In genomic region chr1:57083540-57084083, GRCm38 (mm10) we compare ENCODE assay signal across 16 mouse cellular contexts.
DNase-seq lines count a peak whose midpoint lies in the region; ATAC-seq lines count a peak whose summit lies in the region.
"Had no signal": no experiment of that assay in that cellular context is flagged by ENCODE, and none has a peak within 500 bp of the region (broad histone marks: within the 10 kb centered on the region; RNA-seq: fewer than 3 reads in every experiment).

No protein-coding gene starts in this region.

- WGBS in neural tube, embryonic 12.5 days = 82% methylated on average over 6 of the region's 6 CpGs
- whole genome bisulfite sequencing in hindbrain, embryonic 14.5 days = 68% methylated on average over 6 of the region's 6 CpGs
- 67% methylated on average over 6 of the region's 6 CpGs for WGBS in midbrain, embryonic 14.5 days
- 87% methylated on average over 6 of the region's 6 CpGs for WGBS in liver, embryonic 11.5 days

- ATAC-seq in neural tube, embryonic 12.5 days (ENCODE audit: low FRiP score, low read depth) = peak; percentile 25; the same call in 1 of the 2 replicates
- ATAC-seq in hindbrain, embryonic 14.5 days (ENCODE audit: low FRiP score) = no peak; the same call in 1 of the 2 replicates
- no peak for ATAC-seq in midbrain, embryonic 14.5 days (ENCODE audit: low FRiP score, low TSS enrichment)
- no peak for ATAC-seq in liver, embryonic 11.5 days (replicated peaks; ENCODE audit: low FRiP score)
- ATAC-seq: inflammation-experienced regulatory T-cells, adult 6 months had no signal

- H3K4me2 ChIP-seq in neural tube, embryonic 12.5 days (replicated peaks) = peak overlapping the region; percentile 49
- peak overlapping the region; percentile 47 for H3K4me2 ChIP-seq in hindbrain, embryonic 14.5 days (replicated peaks)
- H3K4me2 ChIP-seq in midbrain, embryonic 14.5 days (ENCODE audit: low read length) = peak overlapping the region; percentile 44
- H3K4me2 ChIP-seq in liver, embryonic 11.5 days = no peak overlapping the region
- H3K4me2 ChIP-seq: kidney, embryonic 15.5 days had no signal

- DNase-seq in neural tube, embryonic 10.5 days (ENCODE audit: extremely low spot score, low spot score) = no peak
- no peak for DNase-seq in hindbrain, embryonic 14.5 days (ENCODE audit: low spot score)
- DNase-seq in midbrain, embryonic 14.5 days = peak; percentile 9
- no peak for DNase-seq in liver, embryonic 11.5 days (ENCODE audit: low spot score)
- DNase-seq in c-Kit-positive CD71-positive TER-119-positive erythroid progenitor cells, embryonic 14.5 days (ENCODE audit: low spot score) = no peak
- no peak for DNase-seq in cerebellum, adult 11-12 months
- DNase-seq: adrenal gland, postnatal 14 days; B cell, adult 2 months; cerebellum, adult 9-11 months; gastrocnemius, postnatal 25 days; liver; lung, adult 18-20 months; lung, postnatal 36 days had no signal

- H3K4me3 ChIP-seq in neural tube, embryonic 12.5 days = no peak overlapping the region
- H3K4me3 ChIP-seq in hindbrain, embryonic 14.5 days (replicated peaks; ENCODE audit: low read length) = no peak overlapping the region
- H3K4me3 ChIP-seq in midbrain, embryonic 14.5 days (replicated peaks; ENCODE audit: low read depth, low read length) = peak overlapping the region; percentile 9; the same call in 1 of the 2 replicates
- H3K4me3 ChIP-seq in liver, embryonic 11.5 days (ENCODE audit: low read depth, low read length) = no peak overlapping the region
- H3K4me3 ChIP-seq: kidney, embryonic 15.5 days had no signal

- no peaks in the 10 kb centered on the region for H3K36me3 ChIP-seq in neural tube, embryonic 12.5 days
- no peaks in the 10 kb centered on the region for H3K36me3 ChIP-seq in hindbrain, embryonic 14.5 days (replicated peaks; ENCODE audit: control insufficient read depth, insufficient read depth)
- no peaks in the 10 kb centered on the region for H3K36me3 ChIP-seq in midbrain, embryonic 14.5 days (ENCODE audit: control insufficient read depth, insufficient read depth, low read length)
- no peaks in the 10 kb centered on the region for H3K36me3 ChIP-seq in liver, embryonic 11.5 days (ENCODE audit: control insufficient read depth, insufficient read depth, low read length)
- H3K36me3 ChIP-seq: kidney, embryonic 15.5 days had no signal

- H3K9ac ChIP-seq in neural tube, embryonic 12.5 days = no peak overlapping the region
- H3K9ac ChIP-seq in hindbrain, embryonic 14.5 days = no peak overlapping the region; the same call in 1 of the 2 replicates
- no peak overlapping the region for H3K9ac ChIP-seq in midbrain, embryonic 14.5 days (replicated peaks; ENCODE audit: low read length)
- H3K9ac ChIP-seq in liver, embryonic 11.5 days (ENCODE audit: low read depth, low read length) = no peak overlapping the region
- H3K9ac ChIP-seq: kidney, embryonic 15.5 days had no signal

- no peaks in the 10 kb centered on the region for H3K27me3 ChIP-seq in neural tube, embryonic 12.5 days (replicated peaks)
- H3K27me3 ChIP-seq in hindbrain, embryonic 14.5 days (ENCODE audit: control insufficient read depth, insufficient read depth, low read length) = no peaks in the 10 kb centered on the region
- no peaks in the 10 kb centered on the region; the same call in 1 of the 2 replicates for H3K27me3 ChIP-seq in midbrain, embryonic 14.5 days (ENCODE audit: control insufficient read depth, insufficient read depth, low read length)
- no peaks in the 10 kb centered on the region for H3K27me3 ChIP-seq in liver, embryonic 11.5 days (replicated peaks; ENCODE audit: control insufficient read depth, insufficient read depth, low read length)
- H3K27me3 ChIP-seq: kidney, embryonic 15.5 days had no signal

- H3K4me1 ChIP-seq in neural tube, embryonic 12.5 days = peaks cover 4% of the 10 kb centered on the region; the same call in 1 of the 2 replicates
- 0 out of 2 replicates have a peak, but pooled peaks cover 2% of the 10 kb centered on the region for H3K4me1 ChIP-seq in hindbrain, embryonic 14.5 days (replicated peaks; ENCODE audit: control insufficient read depth, insufficient read depth, low read length)
- H3K4me1 ChIP-seq in midbrain, embryonic 14.5 days (ENCODE audit: control insufficient read depth, insufficient read depth, low read length) = peaks cover 5% of the 10 kb centered on the region; the same call in 1 of the 2 replicates
- no peaks in the 10 kb centered on the region for H3K4me1 ChIP-seq in liver, embryonic 11.5 days (replicated peaks; ENCODE audit: control insufficient read depth, insufficient read depth, low read length)
- H3K4me1 ChIP-seq: kidney, embryonic 15.5 days had no signal

- no peak overlapping the region for H3K27ac ChIP-seq in neural tube, embryonic 12.5 days
- H3K27ac ChIP-seq in hindbrain, embryonic 14.5 days = no peak overlapping the region
- no peak overlapping the region for H3K27ac ChIP-seq in midbrain, embryonic 14.5 days (replicated peaks; ENCODE audit: low read depth, low read length)
- no peak overlapping the region for H3K27ac ChIP-seq in liver, embryonic 11.5 days (ENCODE audit: low read depth, low read length)
- H3K27ac ChIP-seq: kidney, embryonic 15.5 days had no signal

- no peaks in the 10 kb centered on the region for H3K9me3 ChIP-seq in neural tube, embryonic 12.5 days
- no peaks in the 10 kb centered on the region for H3K9me3 ChIP-seq in hindbrain, embryonic 14.5 days (ENCODE audit: control insufficient read depth, low read length)
- no peaks in the 10 kb centered on the region for H3K9me3 ChIP-seq in midbrain, embryonic 14.5 days (ENCODE audit: control insufficient read depth, low read length)
- H3K9me3 ChIP-seq in liver, embryonic 11.5 days (ENCODE audit: control insufficient read depth, low read length) = no peaks in the 10 kb centered on the region
- H3K9me3 ChIP-seq: kidney, embryonic 15.5 days had no signal
